Mouse (Mus musculus) 416B (cell line): ENCODE measurements around the gene Gm11569.
"Not testable (repeated sequence)": the region's sequence is repeated elsewhere in the genome, so short reads cannot be mapped to it uniquely, and the experiment has no call there.

ENCODE experiments used
- DNase-seq: peaks from one replicate; pipeline ENCODE4 v3.0.0; 2011; ENCODE audit warnings: low read depth

The Gm11569 gene

GRCm38 (mm10) chr11:99798832-99799231, at the start of gene Gm11569:
TSS of gene Gm11569 (minus strand) at chr11:99798932.
- not testable (repeated sequence) for DNase-seq

DNA sequence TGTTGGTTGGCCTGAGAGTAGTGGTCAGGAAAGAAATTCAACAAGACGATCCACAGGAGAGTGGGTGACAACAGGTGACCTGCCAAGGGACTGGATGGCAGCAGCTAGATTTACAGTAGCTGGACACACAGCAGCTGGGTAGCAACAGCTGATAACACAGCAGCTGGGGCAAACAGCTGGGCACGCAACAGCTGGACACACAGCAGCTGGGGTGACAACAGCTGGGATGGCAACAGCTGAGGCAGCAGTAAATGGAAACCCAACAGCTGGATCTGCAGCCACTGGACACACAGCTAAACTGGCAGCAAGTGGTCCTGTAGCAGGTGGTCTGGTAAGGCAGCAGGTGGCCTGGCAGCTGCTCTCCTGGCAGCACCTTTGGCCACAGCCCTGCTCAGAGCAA, 48.0 kb upstream of the Gm11569 start:
- DNase-seq = no peak

- DNase-seq = no peak
Observed at GRCm38 (mm10) chr11:99842185-99842584, 43.5 kb upstream of the Gm11569 start.

DNA sequence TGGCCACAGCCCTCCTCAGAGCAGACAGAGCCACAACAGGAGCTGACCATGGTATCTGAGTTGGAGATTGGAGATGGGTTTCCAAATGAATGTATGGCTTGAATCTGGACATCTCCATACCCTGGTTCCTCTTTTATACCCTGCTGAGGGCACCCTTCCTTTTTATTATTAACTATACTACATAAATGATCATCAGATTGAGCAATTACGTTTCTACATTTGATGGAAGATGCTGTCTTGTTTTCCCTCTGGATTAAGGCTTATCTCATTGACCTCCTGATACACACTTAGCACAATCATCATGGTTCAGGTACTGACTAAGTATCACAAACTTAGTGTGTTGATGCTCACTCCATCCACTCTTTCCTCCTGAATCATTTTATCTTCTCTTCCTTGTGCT, 39.2 kb upstream of the Gm11569 start, which contains the start of gene 2300003K06Rik:
2300003K06Rik (minus strand) TSS at position 101 of the 400 bp plus-strand sequence.
- DNase-seq = no peak

- not testable (repeated sequence) for DNase-seq
Observed at GRCm38 (mm10) chr11:99815566-99815965, 16.8 kb upstream of the Gm11569 start, which contains the start of gene Gm11564. TSS of gene Gm11564 (minus strand) at chr11:99815666.

GRCm38 (mm10) chr11:99809792-99810191, 11.1 kb upstream of the Gm11569 start, which contains the start of gene Krtap4-13:
TSS of gene Krtap4-13 (minus strand) at chr11:99809892.
- not testable (repeated sequence) for DNase-seq

GRCm38 (mm10) chr11:99804346-99804745, 5.6 kb upstream of the Gm11569 start, which contains the start of gene Gm11554:
TSS of gene Gm11554 (minus strand) at chr11:99804446.
- DNase-seq = not testable (repeated sequence)

- DNase-seq = no peak
Observed at GRCm38 (mm10) chr11:99793367-99793766, 5.4 kb downstream of the Gm11569 start, which contains the start of gene Gm11596. TSS of gene Gm11596 (minus strand) at chr11:99793467.

GRCm38 (mm10) chr11:99784900-99785299, 13.8 kb downstream of the Gm11569 start, which contains the start of gene Krtap4-9:
TSS of gene Krtap4-9 (plus strand) at chr11:99785200.
- DNase-seq = not testable (repeated sequence)

GRCm38 (mm10) chr11:99780604-99781003, 18.1 kb downstream of the Gm11569 start, which contains the start of gene Krtap4-8:
TSS of gene Krtap4-8 (minus strand) at chr11:99780704.
- DNase-seq = no peak

DNA sequence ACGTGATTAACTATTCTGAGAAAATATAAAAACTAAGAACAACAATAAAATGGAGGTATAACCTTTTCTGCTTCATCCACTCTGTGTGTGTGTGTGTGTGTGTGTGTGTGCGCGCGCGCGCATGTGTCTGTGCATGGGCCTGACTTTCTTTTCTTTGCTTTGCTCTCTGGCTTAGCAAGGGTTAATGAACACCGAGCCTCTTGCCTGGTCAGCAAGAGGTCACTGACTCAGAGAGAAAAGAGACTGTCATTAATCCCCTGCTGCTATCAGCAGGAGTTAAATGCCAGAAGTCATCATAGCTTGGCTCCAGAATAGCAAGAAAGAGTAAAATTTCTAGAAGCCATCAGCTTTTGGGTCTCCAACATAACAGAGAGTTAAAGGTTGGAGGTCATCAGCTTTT, 20.3 kb downstream of the Gm11569 start:
- no peak for DNase-seq

- not testable (repeated sequence) for DNase-seq
Observed at GRCm38 (mm10) chr11:99772813-99773212, 25.9 kb downstream of the Gm11569 start, which contains the start of gene Gm11595. TSS of gene Gm11595 (minus strand) at chr11:99772913.

GRCm38 (mm10) chr11:99768410-99768809, 30.3 kb downstream of the Gm11569 start:
- DNase-seq = peak; percentile 8

DNA sequence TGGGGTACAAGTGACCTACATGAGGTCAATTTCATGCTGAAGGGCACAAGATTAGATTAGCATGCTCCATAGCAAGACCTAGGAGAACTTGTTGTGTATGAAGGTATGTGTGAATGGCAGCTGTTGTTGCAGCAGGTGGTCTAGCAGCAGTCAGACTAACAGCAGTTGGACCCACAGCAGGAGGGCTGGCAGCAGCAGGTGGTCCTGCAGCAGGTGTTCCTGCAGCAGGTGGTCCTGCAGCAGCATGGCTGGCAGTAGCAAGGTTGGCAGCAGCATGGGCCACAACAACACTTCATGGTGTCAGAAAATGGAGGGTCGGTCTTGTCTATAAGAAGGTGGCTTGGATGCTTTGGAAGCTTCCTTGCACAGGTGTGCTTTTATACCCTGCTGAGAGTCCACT, 39.9 kb downstream of the Gm11569 start:
- no peak for DNase-seq
